Mouse (Mus musculus): ENCODE data around the gene Fam57a. TPM values are rescaled to one million over a fixed set of nuclear protein-coding genes. Genes with fewer than 3 reads are reported as not detected.

The Fam57a gene
- polyA plus RNA-seq, 1 experiment: 4.9 TPM

- no peak for TF ChIP-seq GATA1 (IDR thresholded peaks at IDR 0.05; ENCODE audit: low read length)
Measured at GRCm38 (mm10) chr11:76215011-76215410, 35.5 kb downstream of the Fam57a start.

GRCm38 (mm10) chr11:76216049-76216540, 36.6 kb downstream of the Fam57a start:
- no peak for TF ChIP-seq GATA1 (IDR thresholded peaks at IDR 0.05; ENCODE audit: low read length)

DNA sequence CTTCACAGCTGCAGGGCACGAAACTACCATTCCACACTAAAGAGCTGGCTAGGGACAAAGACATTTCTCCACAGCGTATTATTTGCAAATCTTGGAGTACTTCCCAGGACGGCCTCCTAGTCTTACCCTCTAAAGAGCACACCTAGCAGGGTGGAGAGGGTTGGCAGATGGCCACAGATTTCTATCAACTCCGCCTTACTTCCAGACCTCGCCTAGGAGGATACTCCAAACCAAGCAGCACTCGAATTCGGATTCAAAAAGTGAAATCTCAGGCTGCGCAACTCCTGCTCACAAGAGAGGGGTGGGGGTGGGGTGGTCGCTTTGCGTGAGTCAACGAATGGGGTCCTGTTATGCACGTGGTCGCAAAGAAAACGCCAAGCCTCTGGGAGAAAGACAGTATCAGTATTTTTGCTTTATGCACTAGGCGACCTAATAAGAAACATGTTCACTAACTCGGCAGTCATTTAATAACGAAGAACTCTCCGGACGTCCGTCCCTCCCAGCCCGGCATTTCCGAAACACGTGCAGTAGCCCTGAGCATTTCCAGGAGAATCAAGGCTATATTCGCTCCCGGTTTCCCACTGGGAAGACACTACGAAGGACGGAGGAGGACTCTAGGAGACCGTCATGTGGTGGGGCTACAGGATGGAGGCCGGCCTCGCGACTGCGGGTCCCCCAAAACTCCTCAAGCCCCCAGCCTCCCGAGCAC, 37.4 kb downstream of the Fam57a start:
- no peak for TF ChIP-seq GATA1 (IDR thresholded peaks at IDR 0.05; ENCODE audit: low read length)

GRCm38 (mm10) chr11:76217390-76217800, 37.9 kb downstream of the Fam57a start, which contains the start of the genes Dbil5 and Gemin4:
Dbil5 (plus strand) TSS chr11:76217608.
Gemin4 (minus strand) TSS chr11:76217664.
- TF ChIP-seq GATA1 (IDR thresholded peaks at IDR 0.05; ENCODE audit: low read length): no peak

DNA sequence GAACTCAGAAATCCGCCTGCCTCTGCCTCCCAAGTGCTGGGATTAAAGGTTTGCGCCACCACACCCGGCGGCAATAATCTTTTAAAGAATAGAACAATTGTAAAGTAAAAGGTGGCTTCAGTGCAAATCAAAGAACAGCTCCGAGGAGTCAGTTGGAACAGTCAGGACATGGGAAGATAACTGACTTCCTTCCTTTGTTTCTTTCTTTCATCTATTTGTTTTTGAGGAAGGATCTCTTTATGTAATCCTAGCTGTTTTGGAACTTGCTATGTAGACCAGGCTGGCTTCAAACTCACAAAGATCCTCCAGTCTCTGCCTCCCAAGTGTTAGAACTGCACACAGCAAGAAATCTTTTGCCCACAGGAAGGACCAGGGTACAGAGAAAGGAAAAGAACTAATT, 45.2 kb downstream of the Fam57a start:
- TF ChIP-seq GATA1 (IDR thresholded peaks at IDR 0.05; ENCODE audit: low read length): no peak

DNA sequence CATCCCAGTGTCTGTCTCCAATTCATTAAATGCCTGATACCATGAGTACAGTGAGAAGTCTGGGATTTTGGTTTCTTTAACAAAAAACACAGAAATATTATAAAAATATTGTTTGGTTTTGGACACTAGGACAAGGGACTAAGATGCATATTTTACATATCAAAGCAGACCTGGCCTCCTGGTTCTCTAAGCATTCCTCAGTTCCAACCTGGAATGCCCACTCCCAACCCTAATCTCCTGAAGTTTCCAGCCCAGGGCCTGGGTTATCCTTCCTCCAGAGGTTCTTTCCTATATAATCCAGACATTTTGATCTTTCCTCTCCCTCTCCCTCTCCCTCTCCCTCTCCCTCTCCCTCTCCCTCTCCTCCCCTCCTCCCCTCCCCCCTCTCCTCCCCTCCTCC, 45.6 kb downstream of the Fam57a start:
- no peak for TF ChIP-seq GATA1 (IDR thresholded peaks at IDR 0.05; ENCODE audit: low read length)

DNA sequence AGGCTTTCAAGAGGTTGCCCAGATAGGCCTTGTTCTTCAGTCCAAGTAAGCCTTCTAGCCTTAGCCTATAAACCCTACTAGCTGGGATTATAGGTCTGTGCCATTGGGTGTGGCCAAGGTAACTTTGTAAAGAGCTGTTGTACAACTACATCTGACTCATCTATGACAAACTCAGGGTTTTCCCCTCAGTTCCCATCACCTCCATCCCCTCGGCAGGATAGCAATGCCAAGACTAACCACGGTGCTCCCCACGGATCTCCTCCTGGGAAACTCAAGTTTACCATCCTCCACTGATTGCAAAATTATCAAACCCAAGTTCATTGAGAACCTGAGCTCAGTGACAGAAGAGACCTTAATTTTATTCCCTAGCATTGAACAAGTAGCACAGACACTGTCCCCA, 56.7 kb downstream of the Fam57a start:
- no peak for TF ChIP-seq GATA1 (IDR thresholded peaks at IDR 0.05; ENCODE audit: low read length)

GRCm38 (mm10) chr11:76239750-76240149, 60.3 kb downstream of the Fam57a start:
- no peak for TF ChIP-seq GATA1 (IDR thresholded peaks at IDR 0.05; ENCODE audit: low read length)

DNA sequence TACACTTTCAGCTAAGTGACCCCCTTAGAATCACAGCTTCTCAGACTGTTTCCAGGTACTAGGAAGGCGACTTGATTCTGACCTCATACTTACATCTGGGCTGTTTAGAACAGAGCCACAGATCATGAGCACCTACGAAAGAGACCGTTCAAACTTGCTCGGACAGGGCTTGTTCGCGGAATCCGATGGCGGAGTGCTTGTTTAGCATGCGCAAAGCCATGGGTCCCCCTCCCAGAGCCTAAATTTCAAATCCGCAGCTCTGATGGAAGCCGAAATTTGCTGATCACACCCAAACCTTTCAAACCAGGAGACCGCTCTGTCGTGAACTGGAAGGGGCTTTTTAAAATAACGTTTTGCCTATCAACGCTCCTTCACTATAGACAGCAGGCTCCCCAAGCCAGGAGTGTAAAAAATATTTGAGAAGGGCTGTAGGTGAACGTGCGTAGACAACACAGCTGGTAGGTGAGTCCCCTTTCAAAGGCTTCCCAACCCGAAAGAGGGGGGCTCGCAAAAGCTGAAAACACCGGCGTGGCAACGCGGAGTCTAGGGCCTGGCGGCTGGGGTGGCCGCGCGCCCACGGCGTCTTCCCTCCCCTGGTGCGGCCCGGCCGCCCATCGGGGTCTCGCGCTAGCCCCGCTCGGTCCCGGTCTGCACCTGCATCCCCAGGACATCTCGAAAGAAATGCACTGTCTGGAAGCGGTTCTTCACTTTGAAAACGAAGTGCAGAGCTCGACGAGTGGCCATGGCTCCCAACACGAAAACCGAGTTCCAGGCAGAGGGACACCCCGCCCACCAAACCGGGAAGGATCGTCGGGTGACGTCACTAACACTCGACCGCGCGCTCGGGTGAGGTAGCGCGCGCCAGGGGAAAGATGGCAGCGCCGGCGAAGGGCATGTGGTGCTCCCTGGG, 63.7 kb downstream of the Fam57a start, which contains the start of the genes Mrm3 and Glod4:
Mrm3 (plus strand) TSS at position 815 of the 910 bp plus-strand sequence.
Glod4 (minus strand) TSS at position 825 of the 910 bp plus-strand sequence.
- TF ChIP-seq GATA1 (IDR thresholded peaks at IDR 0.05; ENCODE audit: low read length): no peak

- no peak for TF ChIP-seq GATA1 (IDR thresholded peaks at IDR 0.05; ENCODE audit: low read length)
Measured at GRCm38 (mm10) chr11:76243811-76244546, 64.5 kb downstream of the Fam57a start.

DNA sequence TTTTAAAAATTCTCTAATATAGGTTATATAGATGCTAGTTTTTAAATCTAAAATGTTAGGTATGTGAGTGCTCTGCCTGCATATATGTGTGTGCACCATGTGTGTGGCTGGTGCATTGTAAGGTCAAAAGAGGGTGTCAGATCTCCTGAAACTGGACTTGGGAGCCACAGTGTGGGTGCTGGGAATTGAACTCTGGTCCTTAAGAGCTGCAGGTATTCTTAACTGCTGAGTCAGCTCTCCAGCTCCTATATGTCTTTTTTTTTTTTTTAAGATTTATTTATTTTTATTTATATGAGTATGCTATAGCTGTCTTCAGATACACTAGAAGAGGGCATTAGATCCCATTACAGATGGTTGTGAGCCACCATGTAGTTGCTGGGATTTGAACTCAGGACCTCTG, 67.0 kb downstream of the Fam57a start:
- TF ChIP-seq GATA1 (IDR thresholded peaks at IDR 0.05; ENCODE audit: low read length): no peak

DNA sequence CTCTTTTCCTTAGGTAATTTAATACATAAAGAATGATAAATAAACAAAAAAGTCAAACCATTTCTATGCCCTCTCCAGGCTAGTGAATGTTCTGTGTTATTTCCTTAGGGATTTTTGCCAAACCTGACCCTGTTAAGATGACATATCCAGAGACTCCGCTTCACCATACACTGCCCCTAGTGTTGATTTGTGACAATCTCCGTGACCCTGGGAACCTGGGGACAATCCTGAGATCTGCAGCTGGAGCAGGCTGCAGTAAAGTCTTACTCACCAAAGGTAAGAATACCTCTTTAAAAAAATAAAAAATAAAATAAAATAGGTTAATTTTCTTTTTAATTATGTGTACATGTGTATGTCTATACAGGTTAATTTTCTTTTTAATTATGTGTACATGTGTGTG, 67.8 kb downstream of the Fam57a start:
- no peak for TF ChIP-seq GATA1 (IDR thresholded peaks at IDR 0.05; ENCODE audit: low read length)

DNA sequence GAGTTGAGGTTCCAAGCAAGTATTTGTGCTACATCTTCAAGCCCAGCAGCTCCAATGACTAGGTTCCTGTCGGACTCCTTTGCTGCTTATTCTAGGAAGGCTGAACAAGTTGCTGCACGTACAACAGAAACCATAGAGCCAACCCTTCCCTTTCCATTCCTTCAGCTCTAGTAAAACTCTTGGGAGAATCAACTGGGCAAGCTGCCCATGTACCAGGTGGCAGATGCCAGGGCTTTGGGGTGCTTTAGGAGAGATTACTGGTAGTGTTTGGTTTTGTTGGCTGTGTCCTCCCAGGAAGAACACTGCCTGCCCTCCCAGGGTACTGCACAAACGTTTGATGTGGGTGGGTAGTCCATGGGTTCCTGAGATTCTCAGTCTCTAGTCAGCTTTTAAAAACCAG, 72.6 kb downstream of the Fam57a start:
- TF ChIP-seq GATA1 (IDR thresholded peaks at IDR 0.05; ENCODE audit: low read length): no peak

DNA sequence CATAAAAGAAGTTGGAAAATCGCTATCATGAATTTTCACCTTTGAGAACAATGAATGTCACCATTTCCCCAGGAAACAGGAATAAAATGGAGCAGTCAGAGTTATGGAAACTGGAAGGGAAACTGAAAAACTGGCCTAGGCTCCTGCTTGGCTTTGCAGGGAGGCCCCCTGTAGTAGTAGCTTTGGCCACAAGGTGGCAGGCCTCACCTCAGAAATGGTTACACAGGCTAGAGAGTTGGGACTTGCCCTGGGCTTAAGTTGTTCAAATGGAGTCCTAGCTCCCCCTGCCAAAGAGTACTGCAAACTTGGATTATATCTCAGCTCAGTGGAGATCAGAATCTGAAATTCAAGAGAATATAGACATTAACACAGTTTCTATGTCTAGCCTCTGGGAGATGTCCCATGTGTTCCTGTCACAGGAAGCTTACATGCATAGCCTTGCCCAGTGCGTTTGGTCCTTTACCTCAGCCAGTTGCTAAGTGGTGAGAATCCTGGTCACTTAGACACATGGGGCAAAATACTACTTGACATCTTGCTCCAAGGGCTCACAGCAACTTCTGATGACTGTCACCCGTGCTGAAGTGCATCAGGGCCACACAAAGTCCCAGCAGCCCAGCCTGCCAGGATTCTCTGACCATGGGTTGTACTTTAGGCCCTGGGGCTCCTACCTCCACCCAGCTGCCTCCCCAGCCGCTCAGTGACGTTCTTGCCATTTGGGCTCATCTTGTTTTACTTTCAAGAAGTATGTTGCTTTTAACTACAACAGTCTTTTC, 73.9 kb downstream of the Fam57a start:
- no peak for TF ChIP-seq GATA1 (IDR thresholded peaks at IDR 0.05; ENCODE audit: low read length)

DNA sequence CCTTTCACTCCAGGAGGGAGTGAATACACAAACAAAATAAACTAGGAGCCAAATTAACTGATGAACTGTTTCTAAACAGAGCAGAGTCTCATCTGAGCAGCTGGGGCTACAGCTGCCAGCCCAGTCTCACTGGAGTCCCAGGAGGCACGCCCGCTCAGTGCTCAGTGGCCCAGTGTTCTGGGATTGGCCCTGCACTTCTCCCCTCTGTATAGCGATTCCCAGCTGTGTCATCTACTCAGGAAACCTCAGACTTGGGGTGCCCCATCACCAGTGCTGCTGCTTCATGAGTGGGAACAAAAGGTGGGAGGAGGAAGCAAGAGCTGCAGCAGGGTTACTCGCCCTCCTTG, 74.4 kb downstream of the Fam57a start:
- no peak for TF ChIP-seq GATA1 (IDR thresholded peaks at IDR 0.05; ENCODE audit: low read length)

Measured in G1E-ER4 (cell line).